Mouse (Mus musculus) frontal cortex, adult 2 months (tissue): ENCODE measurements at regions not wholly inside any gene's neighbourhood (a gene's known extent, or its start where the extent isn't known, plus 50 kb on each side); places are given as distances from the start of the nearest gene placed in this dataset.
A peak's percentile ranks its signal among the peaks of the same experiment; 100 is the strongest.
"Not testable (repeated sequence)": the region's sequence is repeated elsewhere in the genome, so short reads cannot be mapped to it uniquely, and the experiment has no call there.

Experiments used
- DNase-seq, 2 experiments: peaks; one replicate each; pipeline ENCODE4 v3.0.0; 2022; ENCODE audit warnings: low spot score in 1 of 2; ENCODE audit errors: extremely low spot score in 1 of 2

- no peak for DNase-seq
Observed at GRCm38 (mm10) chr13:5920422-5920821, 59.1 kb downstream of the Klf6 start.

GRCm38 (mm10) chr13:5931433-5931832 is 70.2 kb downstream of the Klf6 start:
- DNase-seq: peak in 1 of 2 experiments; percentile 6

- no peak for DNase-seq
Observed at GRCm38 (mm10) chr13:5937436-5937835, 76.2 kb downstream of the Klf6 start.

GRCm38 (mm10) chr13:5937970-5938369 is 76.7 kb downstream of the Klf6 start:
- no peak for DNase-seq

- no peak for DNase-seq
Observed at GRCm38 (mm10) chr13:5939368-5939767, 78.1 kb downstream of the Klf6 start.

GRCm38 (mm10) chr13:5952863-5953262 is 91.6 kb downstream of the Klf6 start:
- peak in 1 of 2 experiments; percentile 36 for DNase-seq

GRCm38 (mm10) chr13:5955121-5955520 is 93.8 kb downstream of the Klf6 start:
- not testable (repeated sequence) for DNase-seq

- DNase-seq: no peak
Observed at GRCm38 (mm10) chr13:5956145-5956544, 94.9 kb downstream of the Klf6 start.

- DNase-seq: no peak
Observed at GRCm38 (mm10) chr13:5962947-5963346, 101.7 kb downstream of the Klf6 start.

- no peak for DNase-seq
Observed at GRCm38 (mm10) chr13:5964626-5965025, 103.3 kb downstream of the Klf6 start.

- no peak for DNase-seq
Observed at GRCm38 (mm10) chr13:5978615-5979014, 117.3 kb downstream of the Klf6 start.

GRCm38 (mm10) chr13:5987491-5987890 is 126.2 kb downstream of the Klf6 start:
- no peak for DNase-seq

GRCm38 (mm10) chr13:5988407-5988806 is 127.1 kb downstream of the Klf6 start:
- DNase-seq: no peak

GRCm38 (mm10) chr13:6000559-6001217 is 139.4 kb downstream of the Klf6 start:
- no peak for DNase-seq

GRCm38 (mm10) chr13:6001218-6001564 is 139.9 kb downstream of the Klf6 start:
- DNase-seq: no peak

- no peak for DNase-seq
Observed at GRCm38 (mm10) chr13:6005901-6006300, 144.6 kb downstream of the Klf6 start.

- DNase-seq: no peak
Observed at GRCm38 (mm10) chr13:6009671-6010070, 148.4 kb downstream of the Klf6 start.

GRCm38 (mm10) chr13:6027207-6027606 is 165.9 kb downstream of the Klf6 start:
- no peak for DNase-seq

GRCm38 (mm10) chr13:6028878-6029277 is 167.6 kb downstream of the Klf6 start:
- DNase-seq: no peak

GRCm38 (mm10) chr13:6029461-6029860 is 168.2 kb downstream of the Klf6 start:
- DNase-seq: no peak

GRCm38 (mm10) chr13:6030128-6030527 is 168.8 kb downstream of the Klf6 start:
- DNase-seq: no peak

GRCm38 (mm10) chr13:6040132-6040531 is 178.8 kb downstream of the Klf6 start:
- DNase-seq: no peak

GRCm38 (mm10) chr13:6040663-6041062 is 179.4 kb downstream of the Klf6 start:
- no peak for DNase-seq
